Mouse (Mus musculus) liver, adult 2 months (tissue): Measurements from ENCODE around the gene Abcc5.

Experiments used
- CTCF ChIP-seq: fragments of 200-500 bp; IDR thresholded peaks from 2 replicates; pipeline ENCODE4 v1.5.1; 2011; ENCODE audit warnings: low read depth, low read length, control low read depth
- POLR2A ChIP-seq: fragments of 200-500 bp; IDR thresholded peaks from 2 replicates; pipeline ENCODE4 v1.6.1; 2011; ENCODE audit warnings: low read length, control low read depth; ENCODE audit not compliant: insufficient read depth; ENCODE audit errors: extremely low read depth

DNA sequence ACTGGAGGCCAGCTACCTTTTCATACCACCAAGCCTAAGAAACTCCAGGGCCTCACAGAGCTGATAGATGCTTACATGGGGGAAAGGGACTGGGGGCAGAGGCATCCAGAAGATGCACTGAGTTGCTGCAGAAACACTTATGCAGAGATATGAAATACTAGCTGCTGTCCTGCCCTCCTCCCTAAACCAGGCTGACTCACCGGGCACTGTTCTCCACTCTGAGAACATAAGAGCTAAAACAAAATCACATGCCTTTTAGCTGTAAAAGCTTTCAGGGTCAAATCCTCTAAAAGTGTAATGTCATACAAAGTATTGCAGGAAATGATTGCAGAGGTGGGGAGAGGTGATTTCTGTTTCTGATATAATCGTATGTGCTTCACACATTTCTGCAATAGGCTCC, 11.0 kb downstream of the Abcc5 start:
- TF ChIP-seq CTCF (no peak), POLR2A (no peak)
